Mouse (Mus musculus) Patski (cell line): Measurements from ENCODE around the gene Gnb1l. TPM values are rescaled to one million over a fixed set of nuclear protein-coding genes. Genes with fewer than 3 reads are reported as not detected.

ENCODE experiments used
- ATAC-seq: fragments of 100-300 bp; one replicate; pipeline ENCODE4 v1.8.0; 2021
- CTCF ChIA-PET: fragments of 350-600 bp; sonication (Branson Sonifier 250); formaldehyde crosslinking; loops from one replicate; lab custom pipeline; 2022; ENCODE audit warnings: inconsistent platforms; lab: Charles Lee
- POLR2A ChIA-PET: fragments of 350-600 bp; sonication (Branson Sonifier 250); formaldehyde crosslinking; loops from one replicate; lab custom pipeline; 2022; ENCODE audit warnings: antibody characterized with exemption, inconsistent platforms; lab: Charles Lee
- DNase-seq: peaks from one replicate; pipeline ENCODE4 v3.0.0-alpha.2; 2011; ENCODE audit warnings: low read depth, low spot score
- H3K27me3 ChIP-seq: fragments of 371-371 bp; one replicate; pipeline ENCODE4 v1.5.1; 2021
- CTCF ChIP-seq: fragments of 100-300 bp; IDR thresholded peaks from one replicate; pipeline ENCODE4 v1.5.1; 2021
- in situ Hi-C: fragments of 300-500 bp; cut with MboI; formaldehyde crosslinking; loops from 3 replicates; pipeline ENCODE4 v1.11.1; 2018; ENCODE audit warnings: low pct_unique_long_range_greater_than_20kb, mixed read lengths
- polyA plus RNA-seq: library from polyadenylated mRNA; unstranded; gene quantifications from one replicate; pipeline ENCODE4 v1.2.3, GENCODE M21; 2021

Gnb1l gene
- polyA plus RNA-seq, 1 experiment from 2014 or later, result 9.9 TPM

DNA sequence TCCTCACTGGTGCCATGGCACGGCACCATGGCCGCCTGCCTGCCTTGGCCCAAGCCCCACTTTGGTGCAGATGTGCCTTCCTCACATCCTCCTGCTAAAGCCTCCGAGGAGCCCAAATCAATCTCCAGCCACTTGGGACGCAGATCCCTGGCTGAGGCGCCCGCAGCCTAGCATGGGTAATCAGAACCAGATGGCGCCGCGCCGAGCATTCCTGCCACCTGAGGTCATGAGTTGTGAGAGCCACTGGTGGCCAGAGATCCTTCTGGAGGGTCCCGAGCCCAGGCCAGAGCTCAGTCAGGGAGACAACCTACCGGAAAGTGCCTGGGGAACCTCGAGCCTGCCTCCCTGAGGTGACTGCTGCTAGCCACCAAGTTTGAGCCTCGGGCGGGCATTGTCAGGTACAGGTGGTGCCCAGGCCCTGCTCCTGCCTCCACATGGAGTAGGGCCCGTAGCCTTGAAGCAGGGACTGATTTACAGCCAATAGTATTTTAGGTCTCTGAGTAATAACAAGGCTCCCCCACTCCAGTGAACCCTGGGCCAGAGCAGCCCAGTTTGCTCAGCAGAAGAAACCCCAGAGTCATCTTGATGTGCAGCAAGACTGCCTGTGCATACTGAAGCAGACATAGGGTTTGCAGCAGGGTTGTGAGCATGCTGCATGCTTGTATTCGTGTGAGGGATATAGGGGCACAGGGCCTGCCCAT lies 56.9 kb downstream of the Gnb1l start:
- no peak for DNase-seq
- no peak for ATAC-seq
- in situ Hi-C loops, result no loop called here
- POLR2A ChIA-PET, result no interaction called here
- no peak for TF ChIP-seq CTCF
- no peaks in the 10 kb centered on the region for H3K27me3 ChIP-seq
- CTCF ChIA-PET, result no interaction called here

DNA sequence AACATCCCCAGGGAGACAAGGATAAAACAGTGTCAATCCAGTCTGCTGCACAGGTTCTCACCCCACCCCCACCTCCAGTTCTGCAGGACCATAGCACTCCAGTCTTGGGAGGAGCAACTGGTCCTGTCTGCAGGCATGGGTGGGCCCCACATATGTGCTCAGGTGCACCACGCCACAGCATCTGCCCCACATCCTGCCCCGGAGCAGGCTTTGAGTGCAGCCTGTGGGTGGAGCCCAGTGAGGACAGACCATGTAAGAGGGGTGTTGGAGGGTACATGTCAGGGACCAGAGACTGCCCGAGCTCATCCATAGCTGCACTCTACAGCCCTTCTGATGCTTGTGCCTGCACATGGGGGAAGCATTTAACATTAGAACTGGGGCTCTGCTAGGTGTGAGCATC lies 57.9 kb downstream of the Gnb1l start:
- in situ Hi-C loops, result no loop called here
- POLR2A ChIA-PET, result no interaction called here
- CTCF ChIA-PET, result no interaction called here
- TF ChIP-seq CTCF, result no peak
- DNase-seq (no peak), ATAC-seq (no peak)
- H3K27me3 ChIP-seq, result no peaks in the 10 kb centered on the region

DNA sequence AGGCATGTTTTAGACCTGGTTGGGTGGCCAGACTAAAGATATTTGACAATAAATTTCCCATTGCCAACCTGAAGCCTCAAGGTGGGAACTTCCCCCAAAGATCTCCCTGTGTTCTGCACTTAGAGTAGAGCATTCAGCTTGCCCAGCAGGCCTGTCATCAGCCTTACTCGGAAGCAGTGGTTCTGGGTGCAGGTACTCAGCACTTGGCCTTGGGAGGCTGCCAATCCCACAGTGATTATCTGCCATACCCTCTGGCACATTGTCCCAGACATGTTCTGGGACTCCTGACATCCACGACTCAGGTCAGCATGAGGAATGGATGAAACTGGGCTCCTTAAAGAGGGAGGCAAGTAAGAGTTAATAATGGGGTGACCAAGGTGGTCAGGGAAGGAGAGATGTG lies 66.0 kb downstream of the Gnb1l start:
- in situ Hi-C loops, result no loop called here
- DNase-seq (no peak), ATAC-seq (no peak)
- ChIA-PET CTCF (interaction anchor here (1.6 kb wide), 1 partner anchor 19 kb away, joined by 3 read pairs; no protein-coding TSS in a partner anchor), POLR2A (no interaction called here)
- no peak for TF ChIP-seq CTCF
- H3K27me3 ChIP-seq, result no peaks in the 10 kb centered on the region

DNA sequence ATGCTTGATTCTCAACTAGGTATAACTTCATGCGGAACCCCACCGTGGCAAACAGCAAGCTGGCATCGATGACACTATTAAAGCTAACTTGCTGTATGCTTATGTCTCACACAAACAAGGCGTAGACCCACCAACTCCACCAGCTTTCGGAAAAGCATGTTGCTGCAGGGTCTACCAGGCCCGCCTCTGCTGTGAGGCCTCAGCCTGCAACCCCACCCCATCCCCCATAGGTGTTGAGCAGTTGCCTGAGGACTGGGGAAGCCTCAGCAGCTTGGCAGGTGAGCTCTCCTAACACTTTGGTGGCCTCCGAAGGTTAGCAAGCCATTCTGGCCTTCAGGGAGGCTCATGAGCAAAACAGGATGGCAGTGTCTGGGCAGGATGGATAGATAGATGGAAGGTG lies 70.1 kb downstream of the Gnb1l start:
- ChIA-PET CTCF (no interaction called here), POLR2A (interaction anchor here (0.6 kb wide), 1 partner anchor 47 kb away, joined by 3 read pairs; no protein-coding TSS in a partner anchor)
- no peaks in the 10 kb centered on the region for H3K27me3 ChIP-seq
- in situ Hi-C loops, result no loop called here
- DNase-seq (no peak), ATAC-seq (no peak)
- no peak for TF ChIP-seq CTCF

DNA sequence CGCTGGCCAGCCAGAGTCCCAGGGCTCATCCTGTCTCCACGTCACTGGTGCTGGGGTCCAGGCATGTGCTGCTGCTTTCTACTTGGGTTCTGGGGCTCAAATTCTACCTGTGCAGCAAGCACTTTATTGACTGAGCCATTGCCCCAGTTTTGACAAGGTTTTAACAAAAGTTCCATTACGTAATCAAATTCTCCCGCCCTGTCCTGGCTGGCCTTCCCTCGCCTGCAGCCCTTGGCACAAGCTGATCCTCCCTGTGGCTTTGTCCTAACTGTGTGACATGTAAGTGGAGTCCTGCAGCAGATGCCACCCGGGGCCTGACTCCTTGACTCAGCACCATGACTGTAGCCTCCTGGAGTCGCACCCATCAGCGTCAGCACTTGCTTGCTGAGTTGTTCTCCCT lies 75.7 kb downstream of the Gnb1l start:
- POLR2A ChIA-PET, result interaction anchor here (0.7 to 0.8 kb wide), 2 partner anchors 30 to 103 kb away, joined by 3 to 6 read pairs; no protein-coding TSS in a partner anchor
- no peak for TF ChIP-seq CTCF
- ATAC-seq, result no peak
- H3K27me3 ChIP-seq, result no peaks in the 10 kb centered on the region
- in situ Hi-C loops, result no loop called here
- no peak for DNase-seq
- CTCF ChIA-PET, result interaction anchor here (0.5 kb wide), 1 partner anchor 290 kb away, joined by 3 read pairs; no protein-coding TSS in a partner anchor

DNA sequence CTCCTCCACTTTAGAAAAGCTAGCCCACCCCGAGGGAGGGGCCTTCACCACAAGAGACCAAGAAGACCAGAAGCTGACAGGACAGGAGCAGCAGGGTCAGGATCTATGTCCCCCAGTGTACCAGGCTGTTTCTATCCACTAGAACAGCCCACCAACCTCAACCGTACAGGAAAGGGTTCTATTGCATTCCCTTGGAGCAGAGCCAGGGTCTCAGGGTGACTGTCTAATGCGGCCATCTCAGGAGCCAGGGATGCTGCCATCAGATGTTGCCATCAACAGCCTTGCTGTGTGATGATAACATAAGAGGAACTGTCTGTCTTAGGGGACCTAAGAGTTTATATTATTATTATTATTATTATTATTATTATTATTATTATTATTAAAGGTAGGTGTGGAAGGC lies 78.6 kb downstream of the Gnb1l start:
- ATAC-seq, result no peak

DNA sequence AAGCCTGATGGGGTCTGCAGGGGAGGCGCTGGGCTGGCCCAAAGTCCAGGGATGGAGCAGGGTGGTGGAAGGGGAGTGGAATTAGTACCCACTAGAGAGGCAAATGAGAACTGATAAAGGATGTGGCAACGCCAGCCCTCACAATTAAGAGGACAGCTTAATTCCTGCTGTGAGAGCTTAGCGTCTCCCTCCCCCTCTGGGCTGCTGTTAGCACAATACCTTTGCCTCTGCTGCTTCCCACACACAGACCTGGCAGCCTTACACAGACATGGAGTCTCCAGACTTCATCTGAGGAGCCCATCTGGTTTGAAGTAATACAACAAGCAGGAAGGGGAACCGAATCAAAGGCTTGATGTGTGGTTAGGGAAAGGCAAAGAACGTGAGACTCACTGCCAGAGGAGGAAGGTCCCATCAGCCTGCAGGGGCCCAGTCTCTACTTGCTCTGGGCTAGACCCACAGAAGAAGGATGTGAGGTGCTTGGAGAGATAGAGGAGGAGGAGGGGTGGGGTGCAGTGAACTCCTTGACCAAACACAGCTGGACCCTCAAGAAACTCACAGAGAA lies 79.2 kb downstream of the Gnb1l start:
- CTCF ChIA-PET, result interaction anchor here (1.1 kb wide), 1 partner anchor 62 kb away, joined by 3 read pairs; no protein-coding TSS in a partner anchor
- no peak for ATAC-seq
- POLR2A ChIA-PET, result no interaction called here

More for the DNA sequence above, 78.6 kb downstream of the Gnb1l start:
- ChIA-PET CTCF (interaction anchor here (1.1 kb wide), 1 partner anchor 20 kb away, joined by 3 read pairs; no protein-coding TSS in a partner anchor), POLR2A (no interaction called here)
- TF ChIP-seq CTCF, result no peak
- H3K27me3 ChIP-seq, result peaks cover 9% of the 10 kb centered on the region
- no peak for DNase-seq
- in situ Hi-C loops, result no loop called here

DNA sequence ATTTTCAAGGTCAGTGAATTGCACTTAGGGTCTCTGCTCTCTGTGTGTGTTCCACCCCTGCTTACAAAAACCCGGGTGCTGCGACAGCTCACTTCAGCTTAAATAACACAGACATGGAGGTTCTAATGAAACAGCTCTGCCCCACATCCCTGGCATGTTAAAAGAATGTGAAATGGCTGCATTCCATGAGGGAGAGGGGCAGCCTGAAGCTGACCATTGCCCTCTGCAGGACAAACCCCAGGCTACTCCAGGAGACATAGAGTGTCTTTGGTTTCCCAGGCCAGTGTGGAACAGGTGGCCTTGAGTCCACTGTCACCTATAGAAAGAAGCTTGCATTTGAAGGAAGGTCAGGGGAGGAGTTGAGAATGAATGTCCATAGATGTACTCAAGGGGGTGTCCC lies 81.9 kb downstream of the Gnb1l start:
- TF ChIP-seq CTCF, result no peak
- in situ Hi-C loops, result no loop called here
- POLR2A ChIA-PET, result no interaction called here
- ATAC-seq (no peak), DNase-seq (no peak)
- H3K27me3 ChIP-seq, result peaks cover 17% of the 10 kb centered on the region
- CTCF ChIA-PET, result interaction anchor here (1.1 kb wide), 1 partner anchor 109 kb away, joined by 3 read pairs; no protein-coding TSS in a partner anchor

More for the DNA sequence above, 79.2 kb downstream of the Gnb1l start:
- TF ChIP-seq CTCF, result no peak
- H3K27me3 ChIP-seq, result peaks cover 10% of the 10 kb centered on the region
- in situ Hi-C loops, result no loop called here
- no peak for DNase-seq

DNA sequence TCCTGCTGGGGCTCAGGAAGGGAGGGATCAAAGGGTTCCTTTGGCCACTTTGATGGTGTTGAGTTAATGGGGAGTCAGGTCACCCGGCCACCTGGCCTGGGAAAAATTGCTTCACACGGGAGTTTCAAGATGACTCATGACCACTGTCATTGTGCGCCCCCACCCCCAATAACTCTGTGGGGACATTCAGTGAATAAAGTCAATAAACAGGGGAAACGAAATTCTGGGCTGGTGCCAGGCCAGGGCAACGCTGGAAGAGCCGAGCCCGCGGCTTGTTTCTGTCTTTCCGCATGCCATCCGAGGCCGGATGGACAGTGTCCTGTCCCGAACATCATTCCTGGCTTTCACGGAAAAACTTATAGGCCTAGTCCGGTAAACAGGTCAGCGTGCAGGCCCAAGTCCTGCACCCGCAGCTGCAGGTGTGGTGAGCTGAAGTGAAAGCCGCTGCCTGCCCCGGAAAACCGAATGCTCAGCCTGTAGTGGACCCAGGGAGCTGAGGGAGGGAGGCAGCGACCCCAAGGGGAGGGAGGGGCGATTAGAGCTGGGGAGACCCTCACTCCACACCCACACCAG lies 82.6 kb downstream of the Gnb1l start:
- POLR2A ChIA-PET, result no interaction called here
- ATAC-seq (no peak), DNase-seq (no peak)
- TF ChIP-seq CTCF, result no peak
- CTCF ChIA-PET, result interaction anchor here (1.1 kb wide), 1 partner anchor 109 kb away, joined by 3 read pairs; no protein-coding TSS in a partner anchor
- in situ Hi-C loops, result no loop called here
- peaks cover 23% of the 10 kb centered on the region for H3K27me3 ChIP-seq

DNA sequence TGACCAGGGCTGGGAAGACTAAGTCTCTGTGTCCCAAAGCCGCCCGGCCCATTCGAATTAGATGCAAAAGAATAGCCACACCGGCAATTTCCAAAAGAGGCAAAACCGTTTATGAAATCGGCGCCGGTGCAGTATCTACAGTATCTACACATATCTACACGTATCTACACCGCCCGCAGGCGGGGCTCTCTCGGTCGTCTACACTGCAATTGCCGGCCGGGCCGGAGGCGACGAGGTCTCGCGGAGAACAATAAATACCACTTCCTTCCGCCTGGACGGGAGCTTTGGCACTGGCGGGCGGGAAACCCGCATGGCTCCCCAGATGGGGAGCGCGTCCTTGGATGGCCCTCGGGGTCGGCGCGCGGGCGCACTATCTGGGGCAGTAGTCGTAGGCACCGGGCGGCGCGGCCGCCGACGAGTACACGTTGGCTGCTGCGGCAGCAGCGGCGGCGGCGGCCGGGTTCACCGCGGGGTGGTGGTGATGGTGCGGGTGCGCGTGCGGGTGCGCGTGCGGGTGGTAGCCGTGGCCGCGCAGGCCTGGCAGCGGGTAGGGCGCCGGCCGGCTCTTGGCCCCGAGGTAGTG lies 83.2 kb downstream of the Gnb1l start:
- POLR2A ChIA-PET, result no interaction called here
- ATAC-seq, result no peak

More for the DNA sequence above, 83.2 kb downstream of the Gnb1l start:
- DNase-seq, result no peak
- CTCF ChIA-PET, result no interaction called here
- TF ChIP-seq CTCF, result no peak
- H3K27me3 ChIP-seq, result peaks cover 26% of the 10 kb centered on the region
- in situ Hi-C loops, result no loop called here
